Mouse (Mus musculus) intestine, embryonic 14.5 days (tissue): ENCODE measurements around the gene Mrpl11. TPM values are rescaled to one million over a fixed set of nuclear protein-coding genes. Genes with fewer than 3 reads are reported as not detected.
A peak's percentile ranks its signal among the peaks of the same experiment; 100 is the strongest.

Experiments used
- ATAC-seq: fragments of 200-750 bp; cut with Nextera tagmentation; replicated peaks from 2 replicates; pipeline ENCODE4 v1.8.0; 2017; ENCODE audit warnings: low read depth, moderate number of reproducible peaks, moderate TSS enrichment, moderate library complexity; ENCODE audit not compliant: low FRiP score, low TSS enrichment
- DNase-seq: peaks from one replicate; pipeline ENCODE4 v3.0.0-alpha.2; 2018; ENCODE audit warnings: low spot score
- H3K27ac ChIP-seq: fragments of 300-500 bp; sonication (generic); 2 replicates; pipeline ENCODE4 v1.5.1; 2014; ENCODE audit warnings: low read depth, mild to moderate bottlenecking, control low read depth
- H3K27me3 ChIP-seq: fragments of 300-500 bp; sonication (generic); replicated peaks from 2 replicates; pipeline ENCODE4 v1.6.1; 2014; ENCODE audit warnings: low read length, control low read depth; ENCODE audit not compliant: control insufficient read depth, insufficient read depth
- H3K36me3 ChIP-seq: fragments of 300-500 bp; sonication (generic); 2 replicates; pipeline ENCODE4 v1.6.1; 2014; ENCODE audit warnings: low read length, control low read depth; ENCODE audit not compliant: control insufficient read depth, insufficient read depth
- H3K4me1 ChIP-seq: fragments of 300-500 bp; sonication (generic); replicated peaks from 2 replicates; pipeline ENCODE4 v1.6.1; 2014; ENCODE audit warnings: low read length, control low read depth, mixed read lengths; ENCODE audit not compliant: control insufficient read depth, insufficient read depth
- H3K4me2 ChIP-seq: fragments of 300-500 bp; sonication (generic); 2 replicates; pipeline ENCODE4 v1.6.1; 2014; ENCODE audit warnings: low read length
- H3K4me3 ChIP-seq: fragments of 300-500 bp; sonication (generic); 2 replicates; pipeline ENCODE4 v1.5.1; 2014; ENCODE audit warnings: low read depth, low read length, control low read depth, mixed read lengths
- H3K9ac ChIP-seq: fragments of 300-500 bp; sonication (generic); 2 replicates; pipeline ENCODE4 v1.6.1; 2014; ENCODE audit warnings: mild to moderate bottlenecking, low read length
- H3K9me3 ChIP-seq: fragments of 300-500 bp; sonication (generic); 2 replicates; pipeline ENCODE4 v1.6.1; 2016; ENCODE audit warnings: low read length, control low read depth; ENCODE audit not compliant: control insufficient read depth
- WGBS: fragments of 180-500 bp; shearing (Covaris S2); extraction: QIAGEN DNeasy Blood & Tissue Kit; methylation state at CpG from one replicate; pipeline ENCODE4 v1.1.7; 2014; 5-methylcytosine and 5-hydroxymethylcytosine counted together
- polyA plus RNA-seq: library from polyadenylated mRNA; unstranded; fragments of >200 nt; fragmentation: Nextera tagmentation; extraction: Ambion mirVana; gene quantifications from 2 replicates; pipeline ENCODE4 v1.2.1, GENCODE M21; 2014

The Mrpl11 gene
- 119 and 127 TPM in 2 replicates for polyA plus RNA-seq

DNA sequence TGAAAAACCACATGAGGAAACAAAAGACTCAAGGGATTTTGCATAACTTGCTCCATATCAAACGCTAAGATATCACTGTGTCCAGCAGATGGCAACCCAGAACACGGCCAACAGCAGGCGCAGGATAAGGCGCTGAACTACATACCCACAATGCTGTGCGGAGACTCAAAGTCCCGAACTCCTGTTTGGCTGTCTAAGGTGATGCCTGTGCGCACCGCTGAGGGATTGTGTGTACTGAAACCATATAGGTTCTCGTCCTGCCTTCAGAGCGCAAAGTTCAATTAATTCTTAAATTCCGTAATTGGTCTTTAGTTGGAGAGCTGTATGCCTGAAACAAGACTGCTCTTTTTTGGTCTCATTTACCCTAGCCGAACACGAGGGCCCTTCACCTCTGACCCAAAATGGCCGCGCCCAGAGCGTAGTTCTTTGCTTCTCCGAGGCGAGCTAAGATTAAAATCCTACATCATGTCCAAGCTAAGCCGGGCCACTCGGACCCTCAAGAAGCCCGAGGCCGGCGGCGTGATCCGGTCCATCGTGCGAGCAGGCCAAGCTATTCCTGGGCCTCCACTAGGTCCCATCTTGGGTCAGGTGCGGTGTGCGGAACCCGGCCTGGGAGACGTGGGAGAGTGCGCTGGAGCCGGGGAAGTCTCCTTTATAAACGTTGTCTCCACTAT lies at the start of gene Mrpl11:
Gene Mrpl11, plus strand, starts transcription at position 220 of the 674 bp plus-strand sequence.
- Histone ChIP-seq H3K4me3 (peak within 1 kb of the TSS; percentile 82), H3K27me3 (no peaks in the 10 kb centered on the region), H3K36me3 (peaks cover 26% of the 10 kb centered on the region), H3K9me3 (no peaks in the 10 kb centered on the region), H3K27ac (peak within 1 kb of the TSS; percentile 72), H3K9ac (peak within 1 kb of the TSS; percentile 67), H3K4me1 (peaks cover 5% of the 10 kb centered on the region; the same call in 1 of the 2 replicates), H3K4me2 (peak within 1 kb of the TSS; percentile 74)
- WGBS: under 1% methylated on average over 34 of the region's 34 CpGs
- DNase-seq (peak; percentile 94), ATAC-seq (peak; percentile 97)

DNA sequence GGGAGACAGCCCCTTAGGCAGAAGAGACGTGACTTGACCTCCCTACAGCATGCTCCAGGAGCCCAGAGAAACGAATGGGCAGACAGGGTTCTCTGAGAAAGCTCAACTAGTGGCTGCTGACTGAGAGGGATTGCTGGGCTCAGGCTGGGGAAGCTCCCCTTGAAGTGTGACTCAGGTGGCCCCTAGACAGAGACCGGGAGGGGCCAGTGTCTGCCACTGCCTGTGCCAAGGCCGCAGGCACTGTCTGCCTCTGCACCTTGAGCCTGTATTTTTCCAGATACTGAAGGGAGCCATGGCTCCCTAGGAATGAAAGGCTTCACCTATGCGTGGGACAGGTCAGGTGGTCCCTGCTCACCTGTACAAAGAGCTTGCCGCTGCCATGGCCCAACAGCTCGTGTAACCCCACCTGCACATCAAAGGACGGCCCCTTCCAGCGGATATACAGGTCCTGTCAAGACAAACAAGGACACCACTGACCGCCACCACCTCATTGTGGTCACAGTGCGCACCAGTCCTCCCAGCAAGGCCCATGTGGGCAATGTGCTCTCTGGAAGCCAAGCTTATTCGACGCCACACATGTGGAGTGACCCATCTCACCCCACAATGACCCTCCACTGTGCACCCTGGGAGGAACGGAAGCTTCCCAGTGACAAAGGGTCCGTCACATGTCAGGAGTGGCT lies 45.9 kb upstream of the Mrpl11 start:
- Histone ChIP-seq H3K9me3 (no peaks in the 10 kb centered on the region), H3K4me3 (no peak overlapping the region), H3K27ac (no peak overlapping the region), H3K4me2 (no peak overlapping the region), H3K9ac (no peak overlapping the region), H3K4me1 (no peaks in the 10 kb centered on the region), H3K36me3 (peaks cover 98% of the 10 kb centered on the region), H3K27me3 (no peaks in the 10 kb centered on the region)
- DNase-seq: no peak
- no peak for ATAC-seq
- 90% methylated on average over 15 of the region's 15 CpGs for WGBS

- Histone ChIP-seq H3K4me2 (no peak overlapping the region), H3K9me3 (no peaks in the 10 kb centered on the region), H3K4me3 (no peak overlapping the region), H3K4me1 (no peaks in the 10 kb centered on the region), H3K36me3 (peaks cover 98% of the 10 kb centered on the region), H3K27ac (no peak overlapping the region), H3K27me3 (no peaks in the 10 kb centered on the region), H3K9ac (no peak overlapping the region)
- ATAC-seq: no peak
- DNase-seq: no peak
- WGBS: 83% methylated on average over 10 of the region's 10 CpGs
These were observed 45.1 kb upstream of the Mrpl11 start for GRCm38 (mm10) chr19:4916827-4917226.

- Histone ChIP-seq H3K36me3 (peaks cover 98% of the 10 kb centered on the region), H3K4me2 (no peak overlapping the region), H3K4me1 (no peaks in the 10 kb centered on the region), H3K9me3 (no peaks in the 10 kb centered on the region), H3K4me3 (no peak overlapping the region), H3K27ac (no peak overlapping the region), H3K9ac (no peak overlapping the region), H3K27me3 (no peaks in the 10 kb centered on the region)
- 77% methylated on average over 6 of the region's 6 CpGs for WGBS
- ATAC-seq (no peak), DNase-seq (no peak)
These were observed 42.3 kb upstream of the Mrpl11 start for GRCm38 (mm10) chr19:4919652-4920051.

DNA sequence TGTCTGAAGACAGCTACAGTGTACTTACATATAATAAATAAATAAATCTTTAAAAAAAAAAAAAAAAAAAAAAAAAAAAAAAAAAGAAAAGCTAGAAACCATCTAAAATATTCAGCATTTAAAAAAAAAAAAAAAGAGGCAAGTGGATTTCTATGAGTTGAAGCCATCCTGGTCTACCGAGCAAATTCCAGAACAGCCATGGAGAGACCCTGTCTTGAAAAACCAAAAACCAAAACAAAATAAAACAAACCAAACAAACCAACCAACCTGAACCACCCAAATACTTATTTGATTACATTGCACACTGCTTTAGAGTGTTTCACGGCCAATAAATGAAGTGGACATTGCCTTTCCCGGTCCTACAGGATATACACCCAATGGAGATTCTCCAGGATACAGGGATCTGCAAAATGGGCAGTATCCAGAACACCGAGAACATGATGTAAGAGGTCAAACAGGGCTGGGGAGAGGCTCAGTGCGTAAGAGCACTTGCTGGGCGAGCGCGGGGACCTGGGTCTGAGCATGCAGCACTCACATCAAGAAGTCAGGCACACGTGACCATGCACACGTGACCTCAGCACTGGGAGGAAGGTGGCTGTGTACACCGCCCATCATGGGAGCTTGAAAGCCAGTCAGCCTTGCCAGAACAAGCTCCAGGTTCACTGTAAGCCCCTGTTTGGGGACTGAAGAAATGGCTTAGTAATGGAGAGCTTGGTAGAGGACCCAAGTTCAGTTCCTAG lies 36.7 kb upstream of the Mrpl11 start:
- Histone ChIP-seq H3K27ac (no peak overlapping the region), H3K4me1 (peaks cover 12% of the 10 kb centered on the region), H3K27me3 (no peaks in the 10 kb centered on the region), H3K4me2 (no peak overlapping the region), H3K9ac (no peak overlapping the region), H3K36me3 (peaks cover 58% of the 10 kb centered on the region), H3K4me3 (no peak overlapping the region), H3K9me3 (no peaks in the 10 kb centered on the region)
- ATAC-seq: no peak
- no peak for DNase-seq
- WGBS: 96% methylated on average over 11 of the region's 11 CpGs

DNA sequence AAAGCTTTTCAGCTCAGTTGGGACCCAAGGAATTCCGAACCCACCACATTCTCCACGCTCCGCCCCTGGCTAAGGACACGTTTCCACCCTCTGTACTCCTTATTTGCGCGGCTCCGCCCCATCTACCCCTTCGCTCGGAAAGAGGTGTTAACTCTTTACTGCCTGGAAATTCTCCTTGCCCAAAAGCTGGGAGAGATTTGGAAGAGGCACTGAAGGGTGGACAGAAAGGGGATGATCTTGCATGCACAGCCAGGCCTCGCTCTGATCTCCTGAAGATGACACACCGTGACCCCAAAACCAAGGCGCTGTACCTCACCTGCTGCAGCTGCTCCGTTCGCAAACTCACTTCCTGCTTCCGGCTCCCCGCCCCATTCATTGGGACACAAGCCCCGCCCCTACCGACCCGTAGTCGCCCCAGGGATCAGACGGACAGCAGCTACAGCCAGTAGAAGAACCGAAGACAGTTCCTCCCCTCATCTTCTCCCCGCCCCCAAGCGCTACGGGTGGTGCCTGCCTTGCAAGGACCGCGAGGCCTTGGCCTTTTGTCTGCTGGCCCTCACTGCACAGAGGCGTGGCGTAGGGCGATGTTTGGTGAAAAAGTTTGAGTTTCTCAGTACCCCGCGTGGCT lies 33.9 kb upstream of the Mrpl11 start, which contains the start of gene Dpp3:
Gene Dpp3, minus strand, starts transcription at position 384 of the 628 bp plus-strand sequence.
- H3K9me3 ChIP-seq: no peaks in the 10 kb centered on the region
- H3K9ac ChIP-seq: peak within 1 kb of the TSS; percentile 72
- under 1% methylated on average over 32 of the region's 32 CpGs for WGBS
- peaks cover 12% of the 10 kb centered on the region for H3K4me1 ChIP-seq
- peak within 1 kb of the TSS; percentile 79 for H3K4me2 ChIP-seq
- peaks cover 34% of the 10 kb centered on the region for H3K36me3 ChIP-seq
- H3K4me3 ChIP-seq: peak within 1 kb of the TSS; percentile 85
- ATAC-seq (peak; percentile 98), DNase-seq (peak; percentile 99)
- H3K27ac ChIP-seq: peak within 1 kb of the TSS; percentile 80
- no peaks in the 10 kb centered on the region for H3K27me3 ChIP-seq

DNA sequence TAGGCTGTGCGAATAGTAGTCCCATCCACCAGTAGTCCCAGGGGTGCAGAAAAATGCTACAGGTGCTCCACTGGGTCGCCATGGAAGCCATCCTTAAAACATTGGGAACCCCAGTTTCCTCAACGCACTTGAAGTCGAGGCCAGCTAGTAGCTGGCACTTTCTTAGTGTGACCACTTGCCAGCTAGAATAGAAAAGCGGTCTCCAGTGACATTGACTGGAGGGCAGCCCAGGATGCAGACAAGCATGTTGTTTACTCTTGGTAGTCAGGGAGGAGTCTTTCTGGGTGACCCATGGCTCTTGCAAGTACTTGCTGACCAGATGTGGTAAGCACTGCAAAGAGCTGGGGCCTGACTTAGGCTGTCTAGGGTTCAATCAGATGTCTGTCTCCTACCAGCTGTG lies 33.2 kb upstream of the Mrpl11 start:
- 57% methylated on average over 5 of the region's 5 CpGs for WGBS
- Histone ChIP-seq H3K4me3 (peak overlapping the region; percentile 85), H3K4me2 (peak overlapping the region; percentile 79), H3K27ac (peak overlapping the region; percentile 80), H3K9me3 (no peaks in the 10 kb centered on the region), H3K9ac (peak overlapping the region; percentile 72), H3K36me3 (peaks cover 26% of the 10 kb centered on the region), H3K27me3 (no peaks in the 10 kb centered on the region), H3K4me1 (peaks cover 12% of the 10 kb centered on the region)
- ATAC-seq (no peak; the same call in 1 of the 2 replicates), DNase-seq (peak; percentile 59)

GRCm38 (mm10) chr19:4936896-4937295 lies 25.1 kb upstream of the Mrpl11 start:
- no peaks in the 10 kb centered on the region for H3K27me3 ChIP-seq
- no peaks in the 10 kb centered on the region for H3K4me1 ChIP-seq
- H3K27ac ChIP-seq: no peak overlapping the region
- no peak for DNase-seq
- H3K4me2 ChIP-seq: no peak overlapping the region
- 87% methylated on average over 2 of the region's 2 CpGs for WGBS
- ATAC-seq: no peak
- no peaks in the 10 kb centered on the region for H3K9me3 ChIP-seq
- H3K9ac ChIP-seq: no peak overlapping the region
- peaks cover under 1% of the 10 kb centered on the region; the same call in 1 of the 2 replicates for H3K36me3 ChIP-seq
- no peak overlapping the region for H3K4me3 ChIP-seq
